Mouse (Mus musculus): ENCODE data around the gene Rabggta.

DNA sequence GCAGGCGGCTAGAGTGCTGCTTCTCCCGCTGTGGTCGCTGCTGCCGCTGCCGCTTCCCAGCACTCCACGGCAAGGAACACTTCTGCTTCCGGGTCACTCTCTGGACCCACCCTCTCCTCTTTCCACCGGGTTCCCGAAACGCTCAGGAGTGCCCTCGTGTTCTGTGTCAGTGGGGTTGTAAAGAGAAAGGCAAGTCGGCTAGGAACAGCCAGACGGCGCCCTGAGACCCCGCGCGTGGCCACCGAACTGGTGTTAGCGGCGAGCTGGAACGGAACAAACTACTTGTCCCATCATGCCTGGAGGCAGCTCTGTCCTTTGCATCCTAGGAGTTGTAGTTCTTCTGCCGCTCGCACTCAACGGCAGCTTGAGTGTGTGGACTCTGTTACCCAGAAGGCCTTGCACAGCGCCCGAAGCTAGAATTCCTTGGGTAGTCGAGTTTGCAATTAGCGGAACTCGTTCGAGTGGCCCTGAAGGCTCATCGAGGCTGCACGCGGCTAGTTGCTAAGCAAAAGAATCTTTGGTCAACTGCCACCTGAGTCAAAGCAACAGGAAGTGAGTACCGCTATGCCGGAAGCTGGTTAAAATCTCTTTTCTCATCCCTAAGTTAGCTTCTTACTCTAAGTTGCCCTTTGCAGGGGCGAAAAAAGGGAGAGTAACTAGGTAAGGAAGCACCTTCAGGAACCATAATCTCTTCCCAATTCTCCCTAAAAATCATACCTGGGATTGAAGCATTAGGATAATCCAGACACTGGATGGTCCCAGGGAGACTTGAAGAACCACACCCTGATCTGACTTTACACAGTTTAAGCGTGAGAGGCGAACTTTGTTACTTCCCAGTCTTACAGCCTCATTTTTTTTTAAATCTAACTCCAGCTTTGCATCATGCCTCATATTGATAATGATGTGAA is 50.0 kb downstream of the Rabggta start, which contains the start of the genes Gmpr2 and Nedd8:
- TF ChIP-seq EP300 (IDR thresholded peaks at IDR 0.05; ENCODE audit: low read depth), result peak; percentile 52; the same call in 1 of the 2 replicates
- TF ChIP-seq CTCF (IDR thresholded peaks at IDR 0.05; ENCODE audit: low read depth), result no peak

Data from liver, postnatal 0 days (tissue).